Mouse (Mus musculus): ENCODE measurements around the gene Ahcyl1.

DNA sequence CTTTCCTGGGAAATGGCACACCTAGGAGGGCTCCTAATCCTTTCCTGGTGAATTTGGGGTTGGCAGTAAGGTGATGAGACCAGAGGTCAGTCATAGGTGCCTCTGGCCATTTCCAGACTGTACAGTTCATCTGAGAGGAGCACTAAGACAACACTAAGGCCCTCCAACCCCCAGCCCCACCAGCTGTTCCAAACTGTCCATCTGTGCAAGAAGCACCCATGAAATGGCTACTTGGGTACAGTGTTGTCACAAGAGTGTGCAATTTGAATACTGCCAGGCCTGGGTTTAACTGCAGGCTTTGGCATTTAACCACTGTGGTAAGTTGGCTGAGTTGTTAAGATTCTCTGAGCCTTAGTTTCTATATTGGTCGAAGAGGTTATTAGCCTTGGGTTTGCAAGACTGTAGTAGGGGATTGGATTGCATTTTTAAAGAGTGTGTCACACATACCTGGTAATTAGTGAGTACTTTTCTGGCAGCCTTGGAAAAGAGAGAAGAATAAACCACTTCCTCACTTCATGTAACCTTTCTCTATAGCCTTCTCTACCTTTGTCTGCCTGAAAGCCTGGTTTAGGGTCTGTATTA is 41.3 kb upstream of the Ahcyl1 start:
- TF ChIP-seq POLR2A (IDR thresholded peaks at IDR 0.05; ENCODE audit: borderline replicate concordance, control insufficient read depth, low read depth, low read length) (no peak), CTCF (IDR thresholded peaks at IDR 0.05; ENCODE audit: control insufficient read depth, insufficient read depth, low read length) (no peak)
